Mouse (Mus musculus): ENCODE results near the gene F12.
"Not testable (repeated sequence)": the region's sequence is repeated elsewhere in the genome, so short reads cannot be mapped to it uniquely, and the experiment has no call there.

The F12 gene

DNA sequence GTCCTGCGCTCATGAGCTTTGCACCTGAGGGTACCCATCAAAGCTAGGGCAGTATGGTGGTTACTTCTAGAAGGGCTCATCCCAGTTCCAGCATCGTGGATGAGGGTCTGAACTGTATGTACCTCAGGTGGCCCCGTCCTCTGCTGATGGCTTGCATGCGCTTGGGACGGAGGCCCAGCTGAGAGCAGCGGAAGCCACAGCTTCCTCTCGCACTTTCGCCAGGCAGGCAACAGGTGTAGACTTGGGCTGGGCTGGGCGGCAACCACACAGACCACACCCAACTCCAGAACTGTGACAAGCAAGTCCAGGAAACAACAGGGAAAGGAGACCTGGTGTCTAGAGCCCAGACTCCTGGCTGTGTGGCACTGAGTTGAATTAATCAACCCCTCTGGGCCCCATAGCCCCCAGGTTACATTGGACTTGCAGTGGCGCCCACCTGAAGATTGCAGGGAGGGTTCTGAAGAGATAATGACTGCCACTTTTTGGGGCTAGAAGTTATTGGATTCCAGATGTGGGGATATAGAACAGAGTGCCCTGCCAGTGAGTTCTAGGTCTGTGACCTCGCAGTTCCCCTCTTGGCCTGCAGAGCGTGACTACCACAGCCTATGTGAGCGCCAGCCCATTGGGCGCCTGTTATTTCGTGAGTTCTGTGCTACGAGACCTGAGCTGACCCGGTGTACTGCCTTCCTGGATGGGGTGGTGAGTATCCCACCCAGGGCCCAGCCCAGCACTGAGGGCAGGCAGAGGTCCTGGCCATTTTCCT, 23.3 kb upstream of the F12 start:
- no peak for DNase-seq (ENCODE audit: low spot score)

DNA sequence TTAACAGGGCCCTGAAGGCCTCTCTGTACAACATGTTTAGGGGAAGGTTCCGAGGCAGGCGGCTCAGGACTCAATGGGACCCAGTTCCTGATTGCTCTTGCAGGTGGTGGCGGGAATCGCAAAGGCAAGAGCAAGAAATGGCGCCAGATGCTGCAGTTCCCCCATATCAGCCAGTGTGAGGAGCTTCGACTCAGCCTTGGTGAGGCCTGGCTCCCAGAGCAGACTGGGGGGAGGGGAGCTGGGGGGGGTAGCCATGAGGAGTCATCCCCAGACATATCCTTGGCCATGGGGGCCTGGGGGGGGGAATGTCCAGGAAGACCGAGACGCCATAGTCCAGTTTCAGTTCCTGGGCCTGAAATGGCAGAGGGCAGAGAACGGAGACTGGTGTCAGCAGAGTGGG, 22.6 kb upstream of the F12 start:
- no peak for DNase-seq (ENCODE audit: low spot score)

DNA sequence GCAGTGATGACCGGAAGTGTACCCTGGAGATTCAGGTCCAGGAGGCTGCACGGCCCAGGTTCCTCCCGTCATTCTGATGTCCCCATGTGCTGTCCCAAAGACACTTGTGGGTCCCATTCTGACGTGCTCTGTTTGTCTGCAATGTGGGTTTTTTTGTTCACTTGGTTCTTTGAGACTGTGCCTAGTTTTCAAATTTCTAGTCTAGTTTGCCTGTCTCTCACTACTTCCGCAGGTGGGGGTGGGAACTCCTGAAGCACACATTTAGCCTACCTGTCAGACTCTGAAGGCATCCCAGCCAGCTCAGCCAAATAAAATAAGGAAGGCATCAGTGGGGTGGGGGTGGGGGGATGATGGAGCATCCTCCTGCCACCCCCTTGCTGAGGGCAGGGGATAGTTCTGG, 21.5 kb upstream of the F12 start:
- DNase-seq (ENCODE audit: low spot score) = no peak

DNA sequence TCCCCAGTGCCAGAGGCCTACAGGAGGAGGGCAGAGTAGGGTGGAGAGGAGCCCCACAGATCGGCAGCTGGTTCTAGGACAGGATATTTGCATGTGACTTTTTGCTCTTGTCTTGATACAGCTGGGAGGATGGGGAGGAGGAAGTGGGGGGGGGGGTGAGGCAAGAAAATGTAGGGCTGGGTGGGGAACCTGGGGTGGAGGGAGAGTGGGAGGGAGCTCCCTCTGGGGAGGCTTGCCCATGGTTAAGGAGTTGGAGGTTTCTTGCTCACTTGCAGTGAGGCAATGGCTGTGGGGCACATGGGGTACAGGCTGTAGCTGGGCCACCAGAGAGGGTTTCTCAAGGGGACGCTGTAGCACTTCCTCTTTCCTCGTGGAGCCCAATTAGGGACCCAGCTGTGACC, 20.9 kb upstream of the F12 start:
- DNase-seq (ENCODE audit: low spot score) = no peak

DNA sequence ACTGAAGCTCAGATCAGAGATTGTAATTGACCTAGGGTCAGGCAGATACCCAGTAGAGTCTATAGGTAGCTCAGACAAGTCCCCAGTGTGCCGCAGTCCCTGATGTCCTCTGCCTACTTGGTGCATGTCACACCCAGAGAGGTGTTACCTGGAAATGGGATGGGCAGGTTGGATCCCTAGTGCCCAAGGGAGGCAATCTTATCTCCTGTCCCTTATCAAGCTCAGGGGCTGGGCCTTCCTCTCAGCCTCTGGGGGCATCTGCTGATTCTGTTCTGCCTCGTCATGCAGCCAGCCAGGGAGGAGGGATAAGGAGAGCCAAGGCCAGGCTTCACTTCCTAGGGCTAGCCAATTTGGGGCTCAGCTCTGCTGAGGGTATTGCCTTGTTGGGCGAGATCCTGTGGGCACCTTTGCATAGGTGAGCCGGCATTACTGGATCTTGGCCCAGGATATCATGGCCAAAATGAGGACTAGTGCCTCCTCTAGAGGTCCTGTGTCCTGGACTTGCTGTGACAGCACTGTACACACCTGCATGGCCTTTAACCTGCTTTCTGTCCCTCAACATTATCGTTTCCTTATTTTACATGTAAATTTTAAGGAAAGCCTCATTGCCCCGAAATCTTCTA, 20.0 kb upstream of the F12 start:
- no peak for DNase-seq (ENCODE audit: low spot score)

DNA sequence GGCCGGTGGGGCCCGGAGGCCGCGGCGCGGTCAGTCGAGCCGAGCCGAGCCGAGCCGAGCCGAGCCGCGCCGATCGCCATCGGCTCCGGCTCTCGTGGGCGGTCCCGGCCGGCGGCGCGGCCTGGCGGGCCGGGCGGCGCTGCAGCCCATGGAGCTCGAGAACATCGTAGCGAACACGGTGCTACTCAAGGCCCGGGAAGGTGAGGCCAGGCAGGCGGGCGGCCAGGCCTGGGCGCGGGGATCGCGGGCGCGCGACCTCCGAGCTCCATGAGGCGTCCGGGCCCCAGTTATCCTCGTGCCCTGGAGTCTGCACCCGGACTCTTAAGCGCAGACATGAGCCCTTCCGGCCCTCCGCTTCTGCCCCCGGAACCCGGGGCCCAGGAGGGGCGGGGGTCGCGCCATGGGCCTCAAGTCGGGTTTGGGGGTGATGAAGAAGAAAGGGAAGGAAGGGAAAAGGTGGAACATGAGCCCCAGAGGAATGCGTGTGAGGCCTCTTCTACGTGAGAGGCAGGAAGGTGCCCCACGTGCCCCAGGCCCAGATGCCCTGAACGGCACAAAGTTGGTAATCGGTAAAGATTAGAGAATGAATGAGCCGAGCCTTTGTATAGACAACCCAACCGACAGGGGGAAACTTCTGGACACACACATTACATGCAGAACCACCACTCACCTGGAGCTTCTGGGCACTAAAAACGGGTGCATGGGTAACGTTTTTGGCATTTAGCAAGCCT, 18.9 kb upstream of the F12 start:
- peak; percentile 49 for DNase-seq (ENCODE audit: low spot score)

DNA sequence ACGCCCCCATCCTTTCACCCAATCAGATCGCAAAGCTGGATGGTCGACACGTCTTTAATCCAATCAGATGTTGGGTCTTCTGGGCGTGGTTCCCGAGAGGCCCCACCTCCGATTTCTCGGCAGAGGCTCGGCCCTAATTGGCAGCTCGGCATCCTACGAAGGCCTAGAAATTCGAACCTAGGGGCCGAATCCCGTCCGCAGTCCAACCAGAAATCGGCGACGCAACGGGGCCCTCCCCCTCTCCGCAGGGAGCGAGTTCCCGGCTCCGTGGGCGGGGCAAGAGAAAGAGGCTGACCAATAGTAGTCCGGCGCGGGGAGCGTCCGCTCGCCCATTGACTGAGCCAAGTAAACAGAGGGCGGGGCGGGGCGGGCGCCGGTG, 18.3 kb upstream of the F12 start, which contains the start of gene Grk6:
Grk6 (plus strand) TSS at position 136 of the 379 bp plus-strand sequence.
- peak; percentile 99 for DNase-seq (ENCODE audit: low spot score)

DNA sequence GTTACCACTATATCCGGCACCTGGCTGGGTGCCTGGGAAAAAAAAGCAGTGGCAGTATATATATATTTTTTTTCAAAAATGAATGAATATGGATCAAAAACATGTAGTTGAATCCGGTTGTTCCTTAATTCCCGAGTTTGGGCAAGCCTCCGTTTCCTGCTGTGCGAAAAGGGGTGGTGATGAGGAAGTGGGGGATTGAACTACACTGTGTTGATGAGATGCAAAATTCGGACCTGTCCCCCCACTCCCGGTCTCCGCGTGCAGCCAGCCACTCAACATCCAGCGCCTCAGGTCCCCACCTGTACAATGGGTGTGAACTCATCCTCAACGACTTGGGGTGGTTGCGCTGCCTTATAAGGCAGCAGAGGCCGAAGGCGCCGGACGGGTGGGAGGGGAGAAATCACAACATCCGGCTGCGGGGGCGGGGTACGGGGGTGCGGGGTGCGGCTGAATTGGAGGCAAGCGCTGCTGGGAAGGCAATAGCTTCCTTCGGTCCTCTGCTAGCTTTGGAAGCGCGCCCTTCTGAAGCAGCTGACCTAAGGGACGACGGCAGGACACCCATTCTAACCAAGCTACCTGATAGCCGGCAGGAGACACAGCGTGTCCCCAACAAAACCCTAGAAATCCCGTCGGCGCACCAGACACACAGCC, 17.8 kb upstream of the F12 start:
- no peak for DNase-seq (ENCODE audit: low spot score)

DNA sequence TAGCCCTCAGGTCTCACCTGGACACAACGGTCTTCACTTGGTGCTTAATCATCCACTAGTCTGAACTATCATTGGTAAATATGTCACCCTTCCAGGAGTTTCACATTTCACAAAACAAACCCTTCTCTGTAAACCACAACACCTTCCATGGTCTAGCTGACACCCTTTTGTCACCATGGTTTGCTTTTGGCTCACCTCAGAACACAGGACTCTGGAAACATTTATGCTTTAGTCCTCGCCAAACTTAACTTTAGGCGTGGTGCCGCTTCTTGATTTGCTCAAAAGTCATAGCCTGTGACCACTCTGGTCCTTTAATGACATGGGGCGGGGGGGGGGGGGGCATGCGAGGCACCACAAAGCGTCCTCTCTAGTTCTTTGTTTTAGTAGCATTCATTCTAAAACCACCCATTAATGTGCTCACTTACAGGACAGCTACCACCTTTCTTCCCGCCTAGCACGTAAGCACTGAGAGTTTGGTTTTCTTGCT, 17.2 kb upstream of the F12 start:
- DNase-seq (ENCODE audit: low spot score) = no peak

DNA sequence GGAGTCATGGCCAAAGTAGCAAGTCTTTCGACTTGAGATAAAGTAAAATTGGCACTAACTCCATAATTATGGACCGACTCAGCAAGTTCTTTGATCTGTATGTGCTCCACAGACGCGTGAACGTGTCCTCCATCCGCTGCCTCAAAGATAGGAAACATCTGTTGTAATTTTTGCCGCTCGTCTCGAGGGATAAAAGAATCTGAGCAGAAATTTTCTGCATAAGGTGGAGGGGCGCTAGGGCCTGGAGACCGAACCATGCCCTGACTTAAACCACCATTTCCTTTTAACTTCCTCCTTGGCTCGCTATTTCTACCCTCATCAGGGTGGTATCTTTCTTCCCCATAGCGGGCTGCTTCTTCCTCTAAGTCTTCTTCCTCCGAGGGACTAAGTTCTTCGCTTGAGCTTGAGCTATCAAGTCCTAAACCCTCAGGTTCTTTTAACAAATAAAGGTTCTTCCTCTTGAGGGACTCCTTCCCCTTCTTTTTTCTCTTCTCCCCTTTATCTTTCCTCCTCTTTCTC, 10.6 kb upstream of the F12 start:
- not testable (repeated sequence) for DNase-seq (ENCODE audit: low spot score)

DNA sequence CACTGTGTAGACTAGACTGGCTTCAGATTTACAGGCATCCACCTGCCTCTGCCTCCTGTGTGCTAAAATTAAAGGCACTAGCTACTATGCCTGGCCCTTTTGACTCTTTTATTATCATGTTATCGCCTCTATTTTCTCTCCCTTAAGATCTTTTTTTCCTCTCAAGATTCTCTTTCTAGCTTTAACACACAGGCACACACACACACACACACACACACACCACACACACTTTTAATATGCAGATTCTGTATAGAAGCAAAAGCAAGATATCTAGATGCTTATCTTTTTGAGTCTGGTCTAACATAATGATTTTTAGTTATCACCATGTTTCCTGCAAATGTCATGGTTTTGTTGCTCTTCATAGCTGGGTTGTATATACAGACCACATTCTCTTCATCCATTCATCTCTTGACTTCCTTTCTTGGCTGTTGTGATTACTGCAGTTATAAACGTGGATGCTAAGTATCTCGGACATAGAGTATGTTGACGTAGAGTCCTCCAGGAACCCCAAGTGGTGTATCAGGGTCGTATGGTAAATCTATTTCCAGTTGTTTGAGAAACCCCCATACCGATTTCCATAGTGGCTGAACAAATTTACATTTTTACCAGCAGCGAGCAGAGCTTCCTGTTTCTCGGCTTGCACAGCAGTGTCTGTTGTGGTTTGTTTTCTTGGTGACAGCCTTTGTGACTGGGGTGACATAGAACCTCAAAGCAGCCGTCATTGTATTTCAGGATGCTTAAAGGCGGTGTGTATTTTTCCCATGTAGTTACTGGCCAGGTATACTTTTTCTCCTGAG, 5.5 kb upstream of the F12 start:
- no peak for DNase-seq (ENCODE audit: low spot score)

DNA sequence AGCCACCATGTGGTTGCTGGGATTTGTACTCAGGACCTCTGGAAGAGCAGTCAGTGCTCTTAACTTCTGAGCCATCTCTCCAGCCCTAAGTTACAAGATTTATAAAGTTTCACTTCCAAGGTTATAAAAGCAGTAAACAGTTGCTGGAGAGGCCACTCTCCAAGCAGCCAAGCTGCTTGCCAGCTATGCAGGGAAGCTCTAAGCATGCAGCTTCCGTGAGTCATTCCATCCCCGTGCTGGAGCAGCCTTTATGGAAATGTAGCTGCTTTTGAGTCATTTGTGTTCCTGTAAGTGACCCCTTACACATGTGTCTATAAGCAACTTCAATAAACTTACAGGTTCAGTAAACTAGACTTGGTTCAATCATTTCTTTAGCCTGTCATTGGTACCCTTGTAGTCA, 4.0 kb upstream of the F12 start:
- no peak for DNase-seq (ENCODE audit: low spot score)

DNA sequence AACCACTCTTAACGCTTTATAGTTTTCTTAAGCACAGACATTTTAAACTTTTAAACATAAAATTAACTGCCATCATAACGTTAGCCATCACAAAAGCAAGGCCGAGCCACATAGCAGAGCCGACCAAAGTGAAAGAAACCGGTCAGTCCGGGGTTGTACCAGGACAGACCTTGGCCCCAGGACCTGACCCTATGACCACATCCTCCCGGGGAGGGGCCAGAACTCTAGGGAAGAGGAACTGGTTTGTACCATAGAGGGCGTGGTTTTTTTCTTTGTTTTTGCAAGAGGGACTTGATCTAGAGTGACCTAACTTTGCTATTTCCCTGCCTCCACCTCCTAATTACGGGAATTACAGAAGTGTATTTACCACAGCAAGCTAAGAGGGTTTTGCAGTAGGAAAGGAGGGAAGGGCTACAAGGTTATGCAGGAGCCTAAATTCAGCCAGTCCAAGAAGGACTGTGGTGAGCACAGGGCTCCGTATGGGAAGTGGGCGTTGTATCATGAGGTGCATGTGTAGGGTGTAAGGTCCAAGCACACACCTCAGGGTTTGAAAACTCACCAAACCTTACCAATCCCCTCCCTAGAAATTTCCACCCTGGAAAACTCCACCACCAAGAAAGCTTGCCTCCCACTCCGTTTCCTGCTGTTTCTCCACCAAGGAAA, 2.8 kb upstream of the F12 start:
- DNase-seq (ENCODE audit: low spot score) = no peak

DNA sequence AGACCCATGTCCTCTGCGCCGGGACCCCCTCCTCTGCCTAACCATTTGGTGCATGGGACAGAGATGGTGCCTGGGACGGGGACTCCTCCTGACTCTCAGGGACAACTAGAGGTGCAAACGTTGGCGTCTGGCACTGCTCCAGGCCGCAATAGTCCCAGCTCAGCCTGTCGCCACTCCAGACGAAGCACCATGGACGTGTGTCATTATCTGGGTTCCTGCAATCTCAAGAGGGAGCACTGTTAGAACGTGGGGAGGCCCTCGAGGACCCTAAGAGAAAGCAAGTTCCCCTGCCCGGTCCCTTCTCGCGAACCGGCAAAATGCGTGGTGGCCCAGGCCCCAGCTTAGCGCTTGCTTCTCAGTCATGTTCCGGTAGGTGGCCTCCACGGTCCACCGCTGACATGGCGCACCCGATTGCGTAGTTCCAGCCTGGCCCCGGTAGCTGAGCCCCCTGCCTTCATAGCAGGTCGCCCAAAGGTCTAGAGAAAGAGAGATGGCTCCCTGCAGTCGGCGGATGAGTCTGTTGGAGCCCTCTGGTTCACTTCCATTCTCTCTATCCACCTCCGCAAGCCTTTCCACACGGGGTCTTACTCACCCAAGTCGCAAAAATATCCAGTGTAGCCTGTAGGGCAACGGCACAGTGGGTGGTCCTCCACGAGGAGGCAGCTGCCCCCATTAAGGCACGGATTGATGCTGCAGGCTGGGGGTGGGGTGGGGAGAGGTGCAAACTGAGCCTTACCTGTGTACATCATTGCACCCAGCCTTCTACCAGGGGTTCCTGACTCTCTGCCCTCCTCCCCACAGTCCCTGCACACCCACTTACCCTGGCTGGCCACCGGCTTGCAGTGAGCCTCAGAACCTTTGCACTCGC, 5.4 kb downstream of the F12 start:
- DNase-seq (ENCODE audit: low spot score) = peak; percentile 80

DNA sequence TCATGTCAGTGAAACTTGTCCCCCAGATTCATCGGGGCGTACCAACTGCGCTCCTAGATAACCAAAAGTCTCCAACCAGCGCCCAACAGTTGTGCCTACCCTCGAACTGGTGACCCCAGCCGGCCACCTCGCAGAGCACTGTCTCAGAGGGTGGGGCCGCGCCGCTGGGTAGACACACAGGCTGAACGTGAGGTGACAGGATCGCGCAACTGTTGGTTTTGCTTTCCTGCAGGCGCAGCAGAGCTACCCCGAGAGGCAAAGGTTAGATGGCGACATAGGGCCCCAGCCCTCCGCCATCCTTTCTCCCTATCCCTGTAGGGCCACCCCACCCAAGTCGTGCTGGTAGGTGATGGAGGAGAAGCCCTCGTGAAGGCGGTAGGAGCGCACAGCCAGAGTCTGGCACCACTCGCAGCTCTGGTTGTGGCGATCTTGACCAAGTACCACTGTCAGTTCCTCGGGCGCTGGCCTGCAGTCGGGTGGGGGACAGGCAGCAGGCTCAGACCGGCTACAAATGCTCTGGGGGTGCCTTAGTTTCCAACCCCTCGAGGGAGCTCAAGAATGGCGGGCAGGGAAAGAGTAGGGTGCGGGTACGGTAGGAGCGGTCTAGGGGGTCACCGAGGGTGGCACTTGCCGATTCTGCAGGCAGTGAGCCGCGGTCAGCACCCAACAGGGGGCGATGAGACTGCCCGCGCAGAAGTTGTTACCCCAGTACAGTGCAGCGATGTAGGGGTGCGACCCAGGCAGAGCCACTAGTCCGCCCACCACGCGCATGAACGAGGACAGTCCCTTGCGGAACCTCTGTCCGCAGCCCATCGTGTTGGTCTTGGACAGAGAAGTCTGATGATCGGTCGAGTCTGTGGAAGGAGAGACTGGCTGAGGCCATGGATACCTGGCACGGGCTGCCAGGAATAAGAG, 6.3 kb downstream of the F12 start:
- DNase-seq (ENCODE audit: low spot score) = peak; percentile 25

DNA sequence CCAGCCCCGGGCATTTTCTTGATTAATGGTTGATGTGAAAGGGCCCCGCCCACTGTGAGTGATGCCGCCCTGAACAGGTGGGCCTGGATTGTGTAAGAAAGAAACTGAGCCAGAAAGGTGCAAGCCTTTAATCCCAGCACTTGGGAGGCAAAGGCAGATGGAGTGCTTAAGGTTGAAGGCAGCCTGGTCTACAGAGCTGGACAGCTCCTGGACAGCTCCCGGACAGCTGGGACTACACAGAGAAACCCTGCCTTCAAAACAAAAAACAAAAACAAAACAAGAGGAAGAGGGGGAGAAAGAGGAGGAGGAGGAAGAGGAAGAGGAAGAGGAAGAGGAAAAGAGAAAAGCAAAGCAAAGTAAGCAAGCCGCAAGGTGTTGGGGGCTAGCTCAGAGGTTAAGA, 7.5 kb downstream of the F12 start:
- DNase-seq (ENCODE audit: low spot score) = no peak

DNA sequence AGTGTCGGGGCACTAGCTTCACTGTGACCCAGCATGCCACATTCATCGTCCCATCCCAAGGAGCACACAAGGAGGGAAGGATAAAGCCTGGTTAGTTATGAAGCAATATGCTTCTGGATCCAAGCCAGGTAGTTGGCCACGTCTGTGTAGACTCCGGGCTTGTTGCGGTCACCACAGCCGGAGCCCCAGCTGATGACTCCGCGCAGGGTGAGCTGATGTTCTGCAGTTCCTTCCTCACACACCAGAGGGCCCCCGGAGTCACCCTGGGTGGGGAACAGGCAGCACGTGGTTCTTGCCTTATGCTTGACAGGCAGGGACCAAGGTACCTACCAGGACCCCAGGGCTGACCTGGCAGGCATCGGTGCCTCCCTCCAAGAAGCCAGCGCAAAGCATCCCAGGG, 8.6 kb downstream of the F12 start:
- DNase-seq (ENCODE audit: low spot score) = peak; percentile 95

DNA sequence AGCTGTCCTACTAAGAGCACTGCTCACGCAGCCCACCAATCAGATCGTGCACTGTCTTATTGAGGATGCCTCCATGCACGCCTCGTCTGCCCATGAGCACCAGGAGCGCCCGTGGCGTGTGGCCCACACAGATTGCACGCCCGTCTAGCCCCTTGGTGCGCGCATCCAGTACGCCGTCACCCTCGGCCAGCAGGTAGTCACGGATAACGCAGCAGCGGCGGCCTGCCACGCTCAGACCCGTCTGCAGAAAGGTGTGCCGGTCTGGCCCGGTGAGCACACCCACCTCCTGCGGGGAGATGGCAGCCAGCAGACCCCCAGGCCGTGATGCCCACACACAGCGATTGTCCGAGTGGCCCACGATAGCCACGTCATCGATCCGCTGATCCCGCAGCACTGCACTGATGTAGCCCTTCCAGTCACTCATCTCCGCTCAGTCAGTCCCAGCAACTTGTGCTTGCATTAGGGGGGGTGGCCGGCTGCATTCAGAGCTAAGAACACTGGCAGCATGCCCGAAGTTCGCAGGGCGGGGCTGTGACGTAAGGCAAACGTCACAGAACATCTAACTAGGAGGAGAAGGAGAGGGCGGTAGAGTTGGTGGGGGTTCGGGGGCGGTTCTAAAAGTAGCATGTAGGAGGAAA, 11.7 kb downstream of the F12 start, which contains the start of gene Pfn3:
Pfn3 (minus strand) TSS at position 490 of the 638 bp plus-strand sequence.
- no peak for DNase-seq (ENCODE audit: low spot score)
